Mouse (Mus musculus): ENCODE measurements around the gene Atoh8. TPM values are rescaled to one million over a fixed set of nuclear protein-coding genes. Genes with fewer than 3 reads are reported as not detected.

The Atoh8 gene
- polyA plus RNA-seq, 1 experiment from 2014 or later, result 30.8 TPM

DNA sequence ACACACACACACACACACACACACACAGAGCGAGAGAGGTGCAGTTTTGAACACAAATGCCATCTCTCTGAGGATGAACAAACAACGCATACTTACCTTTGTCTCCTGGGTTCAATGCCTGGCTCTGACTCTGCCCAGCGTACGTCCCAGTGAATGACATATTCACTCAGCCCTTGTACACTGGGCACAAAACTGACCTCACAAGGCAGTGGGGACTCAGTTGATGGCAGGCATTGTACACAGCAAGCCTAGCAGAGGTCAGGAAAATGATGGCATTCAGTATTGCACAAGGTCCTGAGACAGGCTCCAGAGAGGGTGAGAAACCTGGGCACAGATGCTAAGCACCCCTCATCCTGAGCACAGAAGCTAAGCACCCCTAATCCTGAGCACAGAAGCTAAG is 8.4 kb downstream of the Atoh8 start:
- Histone ChIP-seq H3K9ac (replicated peaks) (no peak overlapping the region), H3K9me3 (no peaks in the 10 kb centered on the region), H3K27me3 (peaks cover 7% of the 10 kb centered on the region; the same call in 1 of the 2 replicates), H3K4me1 (replicated peaks) (peaks cover 78% of the 10 kb centered on the region), H3K27ac (no peak overlapping the region), H3K36me3 (peaks cover 3% of the 10 kb centered on the region; the same call in 1 of the 2 replicates), H3K4me2 (no peak overlapping the region), H3K4me3 (replicated peaks) (no peak overlapping the region)
- WGBS, result 90% methylated on average over 4 of the region's 4 CpGs
- no peak for ATAC-seq (ENCODE audit: insufficient number of reproducible peaks, insufficient read depth, low FRiP score, low TSS enrichment, low read depth)

DNA sequence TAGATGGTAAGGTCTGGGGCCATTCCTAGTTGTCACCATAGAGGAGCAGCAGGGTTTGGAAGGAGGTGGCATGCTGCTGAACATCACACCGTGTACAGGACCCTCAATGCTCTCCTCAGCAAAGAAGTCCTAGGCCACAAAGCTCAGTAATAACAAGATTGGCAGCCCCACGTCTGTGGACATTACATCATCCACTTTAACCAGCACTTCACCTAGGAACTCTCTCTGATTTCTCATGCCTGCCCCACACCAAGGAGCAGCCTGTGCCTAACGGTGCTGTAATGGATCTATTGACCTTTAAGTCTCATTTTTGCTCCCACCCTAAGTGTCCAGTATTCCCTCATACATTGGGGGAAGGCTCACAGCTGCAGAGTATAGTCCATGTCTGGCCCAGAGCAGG is 9.7 kb downstream of the Atoh8 start:
- Histone ChIP-seq H3K9ac (replicated peaks) (no peak overlapping the region), H3K4me1 (replicated peaks) (peaks cover 78% of the 10 kb centered on the region), H3K27ac (no peak overlapping the region), H3K9me3 (no peaks in the 10 kb centered on the region), H3K4me3 (replicated peaks) (no peak overlapping the region), H3K27me3 (peaks cover 5% of the 10 kb centered on the region; the same call in 1 of the 2 replicates), H3K36me3 (peaks cover 3% of the 10 kb centered on the region; the same call in 1 of the 2 replicates), H3K4me2 (no peak overlapping the region)
- no peak for ATAC-seq (ENCODE audit: insufficient number of reproducible peaks, insufficient read depth, low FRiP score, low TSS enrichment, low read depth)
- WGBS, result 73% methylated on average over 3 of the region's 3 CpGs

DNA sequence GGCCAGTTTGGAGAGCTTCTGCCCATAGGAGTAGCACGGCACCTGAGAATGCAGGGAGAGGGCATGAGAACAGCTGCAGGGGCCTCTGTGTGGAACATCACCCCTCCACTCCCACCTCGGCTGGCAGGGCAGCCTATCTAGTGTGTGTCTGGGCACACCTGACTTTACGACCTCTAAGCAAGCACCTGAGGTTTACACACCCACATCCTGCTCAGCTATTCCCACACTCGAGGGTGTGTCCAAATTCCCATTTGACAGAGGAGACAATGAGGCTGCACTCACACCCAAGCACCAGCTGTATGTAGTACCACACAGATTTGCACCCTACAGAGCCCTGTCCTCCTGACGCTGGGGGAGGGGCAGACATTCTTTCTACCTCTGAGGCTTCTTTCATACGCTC is 11.5 kb downstream of the Atoh8 start:
- no peak overlapping the region for H3K9ac ChIP-seq (replicated peaks)
- H3K27me3 ChIP-seq, result peaks cover 9% of the 10 kb centered on the region
- no peak overlapping the region for H3K4me3 ChIP-seq (replicated peaks)
- no peaks in the 10 kb centered on the region for H3K9me3 ChIP-seq
- H3K36me3 ChIP-seq, result peaks cover 3% of the 10 kb centered on the region; the same call in 1 of the 2 replicates
- no peak overlapping the region for H3K4me2 ChIP-seq
- ATAC-seq (ENCODE audit: insufficient number of reproducible peaks, insufficient read depth, low FRiP score, low TSS enrichment, low read depth), result peak; percentile 28; the same call in 1 of the 2 replicates
- 59% methylated on average over 6 of the region's 6 CpGs for WGBS
- H3K4me1 ChIP-seq (replicated peaks), result peaks cover 78% of the 10 kb centered on the region
- no peak overlapping the region for H3K27ac ChIP-seq

DNA sequence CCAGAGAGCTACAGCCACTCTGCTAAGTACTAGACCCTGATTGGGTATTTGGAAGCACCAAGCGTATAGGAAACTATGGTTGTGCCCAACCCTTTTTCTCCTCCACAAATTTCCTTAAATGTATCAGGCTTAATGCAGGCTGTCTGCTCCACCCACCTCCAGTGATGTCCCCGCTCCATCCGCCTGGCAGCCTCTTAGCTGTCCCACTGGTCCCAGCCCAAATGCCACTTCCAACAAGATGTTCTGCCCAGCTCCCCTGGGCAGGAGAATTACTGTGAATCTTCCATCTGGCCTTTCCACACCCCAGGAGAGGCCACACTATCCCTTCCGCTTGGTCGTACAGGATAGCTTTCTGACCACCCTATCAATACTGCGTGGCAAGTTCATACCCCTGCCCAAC is 12.5 kb downstream of the Atoh8 start:
- 60% methylated on average over 6 of the region's 6 CpGs for WGBS
- H3K4me3 ChIP-seq (replicated peaks), result no peak overlapping the region

DNA sequence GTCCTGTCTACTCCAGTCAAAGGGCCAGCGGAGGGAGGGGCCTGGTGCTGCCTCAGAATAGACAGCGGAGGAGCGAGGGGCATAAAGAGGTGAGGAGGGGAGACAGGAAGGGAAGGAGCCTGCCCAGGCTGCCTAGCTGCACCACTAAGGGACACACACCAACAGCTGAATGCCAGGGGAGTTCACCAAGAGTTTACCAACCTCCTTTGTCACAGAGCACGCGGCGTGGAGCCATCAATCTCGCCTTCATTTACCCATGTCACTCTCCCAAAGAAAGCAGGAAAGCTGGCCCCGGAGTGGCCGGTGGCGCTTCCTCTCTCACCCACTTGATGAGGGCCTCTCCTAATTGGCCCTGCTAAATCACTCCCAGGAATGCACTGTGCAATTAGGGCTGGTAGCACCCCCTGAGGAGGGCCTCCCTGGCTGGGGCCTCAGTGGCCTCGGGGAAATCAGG is 13.1 kb downstream of the Atoh8 start:
- H3K4me2 ChIP-seq, result peak overlapping the region; percentile 28

More for the DNA sequence above, 12.5 kb downstream of the Atoh8 start:
- H3K9ac ChIP-seq (replicated peaks), result no peak overlapping the region
- H3K4me1 ChIP-seq (replicated peaks), result peaks cover 80% of the 10 kb centered on the region
- ATAC-seq (ENCODE audit: insufficient number of reproducible peaks, insufficient read depth, low FRiP score, low TSS enrichment, low read depth), result no peak
- no peaks in the 10 kb centered on the region for H3K9me3 ChIP-seq
- peak overlapping the region; percentile 13; the same call in 1 of the 2 replicates for H3K27ac ChIP-seq
- H3K4me2 ChIP-seq, result peak overlapping the region; percentile 28; the same call in 1 of the 2 replicates
- peaks cover 9% of the 10 kb centered on the region for H3K27me3 ChIP-seq
- H3K36me3 ChIP-seq, result no peaks in the 10 kb centered on the region; the same call in 1 of the 2 replicates

DNA sequence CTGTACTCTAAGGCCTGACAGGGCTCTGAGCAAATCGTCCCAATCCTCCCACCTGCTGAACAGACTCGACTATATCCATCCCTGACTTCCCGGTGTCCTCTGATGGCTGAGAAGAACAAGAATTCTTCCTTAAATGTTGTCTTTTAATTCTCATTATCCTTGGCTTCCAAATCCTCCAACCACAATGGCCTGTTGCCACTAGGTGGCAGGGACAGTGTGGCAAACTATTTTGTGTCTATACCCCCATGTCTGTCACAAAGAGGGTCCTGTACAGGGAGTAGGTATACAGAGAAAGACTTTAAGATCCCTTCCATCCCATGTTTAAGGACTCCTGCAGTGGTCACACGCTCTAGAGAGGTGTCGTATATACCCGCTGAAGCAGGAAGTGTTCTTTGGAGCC is 14.1 kb downstream of the Atoh8 start:
- H3K27me3 ChIP-seq, result peaks cover 9% of the 10 kb centered on the region
- H3K9me3 ChIP-seq, result no peaks in the 10 kb centered on the region
- H3K27ac ChIP-seq, result no peak overlapping the region
- no peak for ATAC-seq (ENCODE audit: insufficient number of reproducible peaks, insufficient read depth, low FRiP score, low TSS enrichment, low read depth)
- no peaks in the 10 kb centered on the region; the same call in 1 of the 2 replicates for H3K36me3 ChIP-seq
- WGBS, result 48% methylated on average over 6 of the region's 6 CpGs
- no peak overlapping the region for H3K4me3 ChIP-seq (replicated peaks)
- H3K4me2 ChIP-seq, result no peak overlapping the region
- peaks cover 85% of the 10 kb centered on the region for H3K4me1 ChIP-seq (replicated peaks)
- no peak overlapping the region for H3K9ac ChIP-seq (replicated peaks)

More for the DNA sequence above, 13.1 kb downstream of the Atoh8 start:
- peaks cover 84% of the 10 kb centered on the region for H3K4me1 ChIP-seq (replicated peaks)
- no peaks in the 10 kb centered on the region for H3K9me3 ChIP-seq
- H3K4me3 ChIP-seq (replicated peaks), result 0 out of 2 replicates have a peak overlapping the region, but pooled peaks have one; percentile 1
- H3K36me3 ChIP-seq, result no peaks in the 10 kb centered on the region; the same call in 1 of the 2 replicates
- peak overlapping the region; percentile 54 for H3K27ac ChIP-seq
- peaks cover 9% of the 10 kb centered on the region for H3K27me3 ChIP-seq
- WGBS, result 3% methylated on average over 11 of the region's 11 CpGs
- no peak overlapping the region for H3K9ac ChIP-seq (replicated peaks)
- no peak for ATAC-seq (ENCODE audit: insufficient number of reproducible peaks, insufficient read depth, low FRiP score, low TSS enrichment, low read depth)

DNA sequence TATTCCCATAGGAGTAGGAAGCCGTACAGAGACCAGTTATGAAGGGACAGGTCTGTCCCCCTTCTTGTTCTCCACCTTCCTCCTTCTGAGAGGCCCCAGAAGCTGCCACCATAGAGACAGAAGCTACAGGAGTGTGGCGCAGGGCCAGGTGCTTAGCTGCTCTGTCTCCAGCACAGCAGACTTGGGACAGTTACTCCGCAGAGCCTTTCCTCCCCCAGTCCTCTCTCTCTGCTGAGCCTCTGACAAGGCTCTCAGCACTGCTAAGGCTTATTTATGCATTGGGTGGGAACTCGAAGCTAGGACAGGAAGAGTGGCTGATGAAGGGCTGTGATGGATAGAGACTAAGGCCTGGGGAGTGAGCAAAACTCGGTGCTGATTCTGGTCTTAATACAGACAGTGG is 15.8 kb downstream of the Atoh8 start:
- H3K4me1 ChIP-seq (replicated peaks), result peaks cover 93% of the 10 kb centered on the region
- H3K27me3 ChIP-seq, result peaks cover 9% of the 10 kb centered on the region
- H3K4me2 ChIP-seq, result no peak overlapping the region; the same call in 1 of the 2 replicates
- peak overlapping the region; percentile 76; the same call in 1 of the 2 replicates for H3K27ac ChIP-seq
- H3K4me3 ChIP-seq (replicated peaks), result no peak overlapping the region
- no peaks in the 10 kb centered on the region for H3K9me3 ChIP-seq
- H3K36me3 ChIP-seq, result no peaks in the 10 kb centered on the region; the same call in 1 of the 2 replicates
- 46% methylated on average over 5 of the region's 5 CpGs for WGBS
- no peak overlapping the region; the same call in 1 of the 2 replicates for H3K9ac ChIP-seq (replicated peaks)
- no peak for ATAC-seq (ENCODE audit: insufficient number of reproducible peaks, insufficient read depth, low FRiP score, low TSS enrichment, low read depth)

DNA sequence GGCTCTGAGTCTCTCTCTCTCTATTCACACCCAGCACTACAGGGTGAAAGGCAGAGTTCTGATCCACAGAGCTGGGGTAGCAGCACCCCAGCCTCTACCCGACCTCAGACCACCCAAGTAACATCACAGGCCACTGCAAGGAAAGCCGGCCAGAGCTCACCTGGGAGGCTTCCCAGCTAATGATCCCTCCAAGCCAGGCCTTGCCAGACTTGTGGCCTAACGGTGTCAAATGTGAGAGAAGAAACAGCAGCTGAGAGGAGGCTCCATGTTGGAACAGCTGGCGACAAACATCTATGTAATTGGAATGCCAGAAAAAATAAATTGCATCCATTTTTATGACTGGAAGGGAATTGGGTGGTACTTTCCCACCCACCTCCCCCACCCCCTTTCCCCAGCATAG is 17.1 kb downstream of the Atoh8 start:
- ATAC-seq (ENCODE audit: insufficient number of reproducible peaks, insufficient read depth, low FRiP score, low TSS enrichment, low read depth), result no peak
- H3K4me1 ChIP-seq (replicated peaks), result peaks cover 96% of the 10 kb centered on the region
- H3K9ac ChIP-seq (replicated peaks), result no peak overlapping the region
- H3K4me3 ChIP-seq (replicated peaks), result no peak overlapping the region
- 10% methylated on average over 4 of the region's 4 CpGs for WGBS
- H3K36me3 ChIP-seq, result peaks cover 1% of the 10 kb centered on the region; the same call in 1 of the 2 replicates
- peak overlapping the region; percentile 95 for H3K27ac ChIP-seq
- H3K9me3 ChIP-seq, result no peaks in the 10 kb centered on the region
- H3K4me2 ChIP-seq, result peak overlapping the region; percentile 13; the same call in 1 of the 2 replicates
- H3K27me3 ChIP-seq, result peaks cover 4% of the 10 kb centered on the region; the same call in 1 of the 2 replicates

DNA sequence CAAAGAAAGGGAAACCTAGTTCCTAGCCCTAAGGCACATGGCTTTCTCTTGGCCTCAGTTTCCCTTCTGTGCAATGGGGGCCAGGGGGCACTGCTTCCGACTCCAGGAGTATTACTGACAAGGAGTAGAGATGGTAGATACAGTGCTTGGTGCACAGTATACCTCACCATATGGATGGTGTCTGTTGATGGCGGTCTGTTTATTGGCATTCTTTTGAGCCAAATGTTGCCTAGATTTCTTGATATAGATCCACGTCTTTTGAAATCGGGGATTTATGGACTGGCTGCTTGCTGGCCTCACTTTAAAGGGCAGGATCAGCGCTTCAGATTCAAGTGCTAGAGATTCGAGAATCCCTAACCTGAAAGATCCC is 18.0 kb downstream of the Atoh8 start:
- Histone ChIP-seq H3K9ac (replicated peaks) (no peak overlapping the region), H3K36me3 (peaks cover 5% of the 10 kb centered on the region; the same call in 1 of the 2 replicates), H3K27me3 (peaks cover 4% of the 10 kb centered on the region; the same call in 1 of the 2 replicates), H3K4me2 (peak overlapping the region; percentile 50), H3K9me3 (no peaks in the 10 kb centered on the region), H3K27ac (peak overlapping the region; percentile 95), H3K4me3 (replicated peaks) (peak overlapping the region; percentile 6; the same call in 1 of the 2 replicates), H3K4me1 (replicated peaks) (peaks cover 96% of the 10 kb centered on the region)
- WGBS, result 22% methylated on average over 6 of the region's 6 CpGs
- no peak for ATAC-seq (ENCODE audit: insufficient number of reproducible peaks, insufficient read depth, low FRiP score, low TSS enrichment, low read depth)

DNA sequence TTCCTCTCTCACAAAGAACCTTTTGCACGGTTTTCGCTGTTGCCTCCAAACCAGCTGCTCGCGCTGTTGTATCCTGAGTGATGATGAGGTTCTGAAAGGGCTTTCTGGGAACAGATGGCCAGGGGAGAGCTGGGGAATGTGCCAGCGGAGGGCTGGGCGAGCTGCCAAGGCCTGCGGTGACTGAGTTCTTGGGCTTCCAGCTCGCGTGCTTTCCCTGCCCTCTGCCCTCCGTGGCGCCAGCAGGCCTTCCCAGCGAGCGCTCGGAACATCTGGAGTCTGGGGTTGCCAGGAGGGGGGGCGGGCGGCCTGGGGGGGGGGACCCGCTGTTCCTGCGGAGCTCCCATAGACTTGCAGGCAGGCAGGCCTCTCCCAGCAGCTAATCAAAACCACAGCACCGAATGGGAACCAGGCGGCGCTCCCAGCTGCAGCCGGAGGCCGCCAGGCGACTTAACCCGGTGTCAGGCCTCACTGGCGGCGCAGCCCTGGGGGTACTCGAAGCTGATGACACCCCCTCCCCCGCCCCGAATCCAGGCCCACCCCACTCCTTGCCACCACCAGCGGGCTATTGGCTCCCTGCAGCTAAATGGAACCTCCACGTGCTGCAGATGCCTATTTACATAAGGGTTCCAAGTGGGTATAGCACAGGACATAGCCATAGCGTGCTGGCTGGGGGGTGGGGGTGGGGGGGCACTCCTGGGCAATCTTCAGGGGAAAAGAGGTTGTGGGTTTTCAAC is 18.5 kb downstream of the Atoh8 start:
- Histone ChIP-seq H3K4me3 (replicated peaks) (peak overlapping the region; percentile 6; the same call in 1 of the 2 replicates), H3K9me3 (no peaks in the 10 kb centered on the region), H3K27ac (peak overlapping the region; percentile 95), H3K4me1 (replicated peaks) (peaks cover 94% of the 10 kb centered on the region), H3K4me2 (peak overlapping the region; percentile 50), H3K9ac (replicated peaks) (no peak overlapping the region), H3K36me3 (peaks cover 5% of the 10 kb centered on the region; the same call in 1 of the 2 replicates), H3K27me3 (peaks cover 4% of the 10 kb centered on the region; the same call in 1 of the 2 replicates)
- peak; percentile 92 for ATAC-seq (ENCODE audit: insufficient number of reproducible peaks, insufficient read depth, low FRiP score, low TSS enrichment, low read depth)
- WGBS, result under 1% methylated on average over 33 of the region's 33 CpGs

DNA sequence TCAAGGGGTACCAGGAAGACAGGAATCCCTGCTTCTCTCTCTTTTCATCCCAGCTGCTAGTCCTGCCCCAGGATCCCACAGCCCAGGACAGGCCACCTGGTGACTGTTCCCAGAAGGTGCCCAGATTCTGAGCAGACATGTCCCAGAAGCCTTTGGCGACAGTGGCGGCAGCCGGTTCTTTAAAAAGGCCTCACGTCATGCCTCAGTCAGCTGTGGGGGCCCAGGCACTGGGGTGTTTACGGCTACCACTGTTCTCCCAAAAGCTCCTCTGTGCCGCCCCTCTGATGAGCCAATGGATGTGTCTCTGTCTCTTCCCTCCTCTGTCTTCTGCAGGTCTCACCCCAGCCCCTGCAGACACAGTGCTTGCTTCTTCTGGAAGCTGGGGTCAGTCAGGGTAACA is 19.8 kb downstream of the Atoh8 start:
- Histone ChIP-seq H3K4me1 (replicated peaks) (peaks cover 87% of the 10 kb centered on the region), H3K27me3 (peaks cover 4% of the 10 kb centered on the region; the same call in 1 of the 2 replicates), H3K4me3 (replicated peaks) (no peak overlapping the region), H3K9ac (replicated peaks) (0 out of 2 replicates have a peak overlapping the region, but pooled peaks have one; percentile 18), H3K4me2 (peak overlapping the region; percentile 50), H3K36me3 (peaks cover 10% of the 10 kb centered on the region), H3K9me3 (no peaks in the 10 kb centered on the region), H3K27ac (peak overlapping the region; percentile 95)
- ATAC-seq (ENCODE audit: insufficient number of reproducible peaks, insufficient read depth, low FRiP score, low TSS enrichment, low read depth), result no peak
- WGBS, result 11% methylated on average over 6 of the region's 6 CpGs
